Mouse (Mus musculus) brain, embryonic 14.5 days (tissue): ENCODE data around the gene Hnrnpr.

Experiments used
- CTCF ChIP-seq: fragments of 200-500 bp; IDR thresholded peaks from 2 replicates; pipeline ENCODE4 v1.5.1; 2012; ENCODE audit warnings: inconsistent platforms, mild to moderate bottlenecking, moderate library complexity, borderline replicate concordance; ENCODE audit not compliant: insufficient read depth, insufficient read length; ENCODE audit errors: extremely low read depth
- POLR2A ChIP-seq: fragments of 200-500 bp; IDR thresholded peaks from 2 replicates; pipeline ENCODE4 v1.6.1; 2012; ENCODE audit warnings: mild to moderate bottlenecking, inconsistent platforms, borderline replicate concordance; ENCODE audit not compliant: poor library complexity, insufficient read depth, insufficient read length, severe bottlenecking; ENCODE audit errors: extremely low read depth

DNA sequence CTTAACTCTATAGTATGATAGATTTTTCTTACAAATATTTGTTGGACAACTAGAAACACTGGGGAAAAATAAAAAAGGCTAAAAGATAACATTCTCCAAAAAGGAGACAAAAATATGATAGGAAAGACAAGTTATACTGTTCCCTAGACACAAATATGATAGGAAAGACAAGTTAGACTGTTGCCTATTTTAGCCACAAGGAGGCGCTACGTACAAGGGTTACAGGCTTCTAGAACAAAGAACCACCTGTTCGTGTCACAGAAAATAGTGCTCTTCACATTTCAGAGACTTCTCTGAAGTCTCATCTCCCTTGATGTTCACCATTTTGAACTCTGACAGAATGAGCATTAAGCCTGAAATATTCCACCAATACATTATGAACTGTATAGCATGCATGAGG, 59.0 kb downstream of the Hnrnpr start:
- TF ChIP-seq CTCF (peak; percentile 60; the same call in 1 of the 2 replicates), POLR2A (no peak)
